Mouse (Mus musculus): ENCODE measurements at regions not wholly inside any gene's neighbourhood (a gene's known extent, or its start where the extent isn't known, plus 50 kb on each side); places are given as distances from the start of the nearest gene placed in this dataset.

GRCm38 (mm10) chr14:8727364-8727763 is 61.3 kb upstream of the 4930452B06Rik start:
- H3K9me3 ChIP-seq (ENCODE audit: control insufficient read depth, low read length): no peaks in the 10 kb centered on the region

More at GRCm38 (mm10) chr14:8727364-8727763, 61.3 kb upstream of the 4930452B06Rik start:
- Histone ChIP-seq H3K27ac (replicated peaks; ENCODE audit: low read depth, low read length) (no peak overlapping the region), H3K4me3 (ENCODE audit: low read depth, low read length) (no peak overlapping the region), H3K27me3 (ENCODE audit: control insufficient read depth, insufficient read depth, low read length) (no peaks in the 10 kb centered on the region), H3K36me3 (ENCODE audit: control insufficient read depth, insufficient read depth, low read length) (no peaks in the 10 kb centered on the region), H3K4me2 (ENCODE audit: low read depth, severe bottlenecking) (no peak overlapping the region), H3K9ac (ENCODE audit: low read length) (no peak overlapping the region), H3K4me1 (ENCODE audit: control insufficient read depth, insufficient read depth, low read length) (no peaks in the 10 kb centered on the region)
- ATAC-seq (ENCODE audit: insufficient number of reproducible peaks, low FRiP score, low TSS enrichment, low read depth): no peak
- no peak for DNase-seq (ENCODE audit: low spot score)
- 83% methylated on average over 1 of the region's 1 CpGs for WGBS
